Mouse (Mus musculus): ENCODE data around the gene Homer3. TPM values are rescaled to one million over a fixed set of nuclear protein-coding genes. Genes with fewer than 3 reads are reported as not detected.

Gene Homer3
- polyA plus RNA-seq, 1 experiment from 2014 or later = 120 TPM

DNA sequence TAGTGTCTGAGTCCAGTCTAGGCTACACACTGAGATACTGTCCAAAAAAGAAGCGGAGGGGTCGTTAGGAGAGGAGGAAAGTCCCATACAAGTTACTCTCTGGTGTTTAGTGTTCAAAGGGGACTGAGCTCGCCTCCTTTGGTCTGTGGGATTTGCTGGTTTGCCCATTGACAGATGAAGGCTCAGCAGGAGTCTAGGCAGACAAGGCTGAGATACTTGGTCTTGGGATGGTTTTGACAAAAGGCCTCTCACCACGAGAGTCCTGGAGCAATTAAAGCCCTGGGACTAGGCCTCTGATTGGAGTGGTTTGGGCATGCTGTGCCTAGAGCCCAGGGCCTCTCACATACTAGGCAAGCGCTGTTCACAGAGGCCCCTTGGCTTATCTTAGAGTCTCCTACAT lies 14.3 kb upstream of the Homer3 start:
- no peaks in the 10 kb centered on the region for H3K27me3 ChIP-seq (ENCODE audit: poor library complexity, severe bottlenecking)
- WGBS = 40% methylated on average over 5 of the region's 5 CpGs
- no peak for DNase-seq (ENCODE audit: extremely low spot score, low spot score)
- H3K4me3 ChIP-seq = no peak overlapping the region
- H3K9me3 ChIP-seq = no peaks in the 10 kb centered on the region
- H3K36me3 ChIP-seq (replicated peaks) = peaks cover 38% of the 10 kb centered on the region
- H3K4me1 ChIP-seq = peaks cover 41% of the 10 kb centered on the region
- peak overlapping the region; percentile 11; the same call in 1 of the 2 replicates for H3K27ac ChIP-seq

DNA sequence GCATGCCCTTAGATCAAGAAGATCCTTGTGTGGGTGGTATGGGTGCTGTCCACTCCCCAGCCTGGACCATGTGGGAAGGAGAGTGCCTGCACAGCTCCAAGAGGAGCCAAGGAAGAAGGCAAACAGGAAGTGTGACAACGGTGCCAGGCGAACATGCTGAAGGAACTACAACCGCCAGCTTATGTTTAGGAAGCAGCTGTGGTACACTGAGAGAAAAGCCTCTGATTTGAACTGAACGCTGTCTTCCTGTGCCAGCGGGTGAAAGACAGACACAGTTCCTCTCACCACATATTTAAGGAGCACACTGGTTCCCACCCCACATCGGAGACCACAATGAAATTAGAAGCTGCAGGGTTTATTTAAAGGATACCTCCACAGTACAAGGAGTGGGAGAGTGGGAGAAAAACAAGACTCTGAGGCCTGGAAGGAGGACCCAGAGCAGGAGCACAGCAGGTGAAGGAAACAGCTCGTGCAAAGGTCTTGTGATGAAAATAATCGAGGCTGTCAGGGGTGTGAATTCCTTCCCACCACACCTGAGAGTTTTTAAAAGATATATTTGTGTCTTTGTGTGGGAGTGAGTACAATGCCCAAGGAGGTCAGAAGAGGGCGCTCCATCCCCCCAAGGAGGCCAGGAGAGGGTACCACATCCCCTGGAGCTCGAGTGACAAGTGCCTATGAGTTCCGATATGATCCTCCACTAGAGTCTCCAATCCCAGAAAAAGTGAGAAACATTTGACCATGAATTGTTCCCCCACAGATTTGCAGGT lies 13.6 kb upstream of the Homer3 start:
- Histone ChIP-seq H3K36me3 (replicated peaks) (peaks cover 31% of the 10 kb centered on the region), H3K27me3 (ENCODE audit: poor library complexity, severe bottlenecking) (no peaks in the 10 kb centered on the region), H3K4me3 (no peak overlapping the region), H3K27ac (peak overlapping the region; percentile 11), H3K9me3 (no peaks in the 10 kb centered on the region), H3K4me1 (peaks cover 41% of the 10 kb centered on the region)
- DNase-seq (ENCODE audit: extremely low spot score, low spot score) = no peak
- 65% methylated on average over 11 of the region's 11 CpGs for WGBS

DNA sequence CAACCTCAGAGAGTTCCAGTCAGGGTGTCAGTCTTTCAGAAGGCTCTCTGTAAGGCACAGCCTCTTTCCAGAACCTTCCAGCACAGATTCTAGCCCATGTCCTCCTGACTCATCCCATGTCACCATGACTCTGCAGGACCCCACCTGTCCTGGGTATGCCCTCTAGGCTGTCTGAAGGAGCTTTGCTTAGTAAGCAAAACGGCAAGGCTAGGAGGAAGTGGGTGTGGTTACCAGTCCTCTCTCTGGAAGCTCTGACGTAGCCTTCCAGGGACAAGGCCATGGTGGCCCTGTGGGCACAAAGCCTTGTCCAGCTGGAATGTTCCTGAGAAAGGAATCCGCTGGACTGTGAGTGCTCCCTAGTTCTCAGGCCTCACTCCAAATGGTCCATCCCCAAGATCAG lies 9.7 kb upstream of the Homer3 start:
- Histone ChIP-seq H3K9me3 (no peaks in the 10 kb centered on the region), H3K27me3 (ENCODE audit: poor library complexity, severe bottlenecking) (no peaks in the 10 kb centered on the region), H3K36me3 (replicated peaks) (no peaks in the 10 kb centered on the region), H3K27ac (no peak overlapping the region), H3K4me3 (no peak overlapping the region), H3K4me1 (peaks cover 30% of the 10 kb centered on the region)
- WGBS = 61% methylated on average over 3 of the region's 3 CpGs
- DNase-seq (ENCODE audit: extremely low spot score, low spot score) = no peak

DNA sequence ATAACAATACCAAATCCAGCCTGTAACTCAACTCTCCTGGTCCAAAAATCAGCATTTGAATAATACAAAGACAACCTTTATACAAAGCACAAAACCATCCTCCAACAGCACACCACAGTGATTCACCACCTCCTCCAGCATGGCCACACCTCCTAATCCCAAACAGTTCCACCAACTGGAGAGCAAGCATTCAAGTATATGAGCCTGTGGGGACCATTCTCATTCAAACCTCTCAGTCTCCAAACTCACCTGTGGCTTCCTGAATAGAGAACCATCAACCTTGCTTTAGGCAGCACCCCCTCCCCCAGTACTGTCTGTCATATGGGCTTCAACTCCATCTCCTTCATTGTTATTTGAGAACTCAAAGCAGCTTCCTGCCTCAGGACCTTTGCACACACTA lies 8.3 kb upstream of the Homer3 start:
- DNase-seq (ENCODE audit: extremely low spot score, low spot score) = no peak
- Histone ChIP-seq H3K4me3 (no peak overlapping the region), H3K9me3 (no peaks in the 10 kb centered on the region), H3K27ac (no peak overlapping the region), H3K27me3 (ENCODE audit: poor library complexity, severe bottlenecking) (no peaks in the 10 kb centered on the region), H3K4me1 (peaks cover 25% of the 10 kb centered on the region), H3K36me3 (replicated peaks) (no peaks in the 10 kb centered on the region)

DNA sequence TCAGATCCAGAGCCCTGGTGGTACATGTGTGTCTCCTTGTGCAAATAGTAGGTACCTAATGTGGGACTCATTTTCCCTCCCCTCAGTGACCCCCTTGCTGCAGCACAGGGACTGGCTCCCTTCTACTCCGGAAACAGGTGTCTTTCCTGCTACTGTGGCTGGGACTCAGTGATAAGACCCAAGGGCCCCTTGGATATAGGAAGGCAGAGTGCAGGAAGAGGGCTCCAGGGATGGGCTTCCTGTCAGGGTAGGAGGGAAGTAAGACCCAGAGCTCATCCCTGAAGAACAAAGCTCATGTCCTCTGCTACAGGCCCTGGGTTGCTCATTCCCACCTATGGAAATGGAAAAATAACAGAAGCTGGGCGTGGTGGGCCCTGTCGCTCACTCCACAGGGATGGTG lies 6.2 kb upstream of the Homer3 start:
- H3K9me3 ChIP-seq = no peaks in the 10 kb centered on the region
- H3K27ac ChIP-seq = no peak overlapping the region
- no peaks in the 10 kb centered on the region for H3K36me3 ChIP-seq (replicated peaks)
- 87% methylated on average over 3 of the region's 3 CpGs for WGBS
- H3K27me3 ChIP-seq (ENCODE audit: poor library complexity, severe bottlenecking) = no peaks in the 10 kb centered on the region
- peaks cover 32% of the 10 kb centered on the region for H3K4me1 ChIP-seq
- no peak for DNase-seq (ENCODE audit: extremely low spot score, low spot score)
- H3K4me3 ChIP-seq = no peak overlapping the region

DNA sequence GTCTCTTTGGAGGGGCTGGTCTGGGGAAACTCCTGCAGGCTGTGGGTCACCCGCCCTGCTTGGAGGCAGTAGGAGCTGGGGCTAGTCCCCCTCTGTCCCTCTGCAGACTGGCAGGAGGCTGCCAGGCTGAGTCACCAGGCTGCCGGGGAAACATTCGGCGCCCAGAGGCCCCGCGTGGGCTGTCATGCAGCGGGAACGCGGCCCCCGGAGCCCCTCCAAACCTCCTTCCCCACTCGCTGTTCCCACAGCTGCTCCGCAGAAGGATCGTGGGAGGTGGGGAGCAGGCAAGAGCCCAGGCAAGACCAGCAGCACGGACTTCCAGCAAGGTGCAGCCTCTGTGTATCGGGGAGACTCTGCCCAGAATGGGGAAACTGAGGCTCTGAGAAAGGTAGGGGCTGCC lies 4.5 kb upstream of the Homer3 start:
- Histone ChIP-seq H3K9me3 (no peaks in the 10 kb centered on the region), H3K27ac (peak overlapping the region; percentile 72), H3K27me3 (ENCODE audit: poor library complexity, severe bottlenecking) (no peaks in the 10 kb centered on the region), H3K36me3 (replicated peaks) (no peaks in the 10 kb centered on the region), H3K4me3 (0 out of 2 replicates have a peak overlapping the region, but pooled peaks have one; percentile 10), H3K4me1 (peaks cover 39% of the 10 kb centered on the region)
- no peak for DNase-seq (ENCODE audit: extremely low spot score, low spot score)
- 74% methylated on average over 15 of the region's 15 CpGs for WGBS

DNA sequence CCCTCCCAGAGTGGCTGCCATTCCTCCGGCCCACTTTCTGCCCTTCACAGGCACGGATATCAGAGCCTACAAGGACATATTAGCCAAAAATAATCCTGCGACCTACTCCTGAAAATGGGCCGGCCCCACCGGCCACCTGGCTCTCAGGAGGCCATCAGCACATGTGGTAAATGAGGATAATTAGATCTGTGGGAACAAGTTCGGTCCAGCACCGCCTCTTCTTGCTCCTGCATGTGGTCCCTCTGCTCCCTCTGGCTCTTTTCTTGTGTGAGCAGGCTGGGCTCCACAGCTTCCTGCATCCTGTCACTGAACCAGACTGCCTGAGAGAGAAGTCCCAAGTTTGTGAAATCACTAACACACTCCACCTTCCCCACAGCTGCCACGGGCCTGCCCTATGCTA lies 3.4 kb upstream of the Homer3 start:
- Histone ChIP-seq H3K27ac (0 out of 2 replicates have a peak overlapping the region, but pooled peaks have one; percentile 17), H3K36me3 (replicated peaks) (peaks cover under 1% of the 10 kb centered on the region; the same call in 1 of the 2 replicates), H3K9me3 (no peaks in the 10 kb centered on the region), H3K4me3 (no peak overlapping the region), H3K4me1 (peaks cover 50% of the 10 kb centered on the region), H3K27me3 (ENCODE audit: poor library complexity, severe bottlenecking) (no peaks in the 10 kb centered on the region)
- 72% methylated on average over 8 of the region's 8 CpGs for WGBS
- no peak for DNase-seq (ENCODE audit: extremely low spot score, low spot score)

DNA sequence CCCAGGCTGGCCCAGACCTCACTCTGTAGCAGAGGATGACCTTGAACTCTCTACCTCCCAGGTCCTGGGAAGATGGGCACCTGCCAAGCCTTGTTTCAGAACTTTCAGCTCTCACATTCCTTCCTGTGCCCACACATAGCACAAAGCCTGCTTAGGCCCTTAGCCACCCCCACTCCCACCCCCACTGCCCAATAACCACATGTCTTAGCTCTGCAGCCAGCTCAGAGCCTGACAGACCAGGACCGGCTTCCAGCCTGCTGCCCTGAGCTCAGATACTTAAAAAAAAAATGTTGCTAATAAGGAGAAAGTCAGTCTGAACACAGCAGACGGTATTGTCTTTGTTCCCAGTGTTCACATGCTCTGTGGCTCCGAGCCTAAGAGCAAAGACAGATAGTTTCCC lies 1.6 kb upstream of the Homer3 start:
- Histone ChIP-seq H3K4me3 (no peak overlapping the region), H3K9me3 (peaks cover 7% of the 10 kb centered on the region), H3K4me1 (peaks cover 56% of the 10 kb centered on the region), H3K27ac (peak overlapping the region; percentile 63), H3K27me3 (ENCODE audit: poor library complexity, severe bottlenecking) (no peaks in the 10 kb centered on the region), H3K36me3 (replicated peaks) (peaks cover 18% of the 10 kb centered on the region)
- no peak for DNase-seq (ENCODE audit: extremely low spot score, low spot score)
- WGBS = 48% methylated on average over 3 of the region's 3 CpGs

DNA sequence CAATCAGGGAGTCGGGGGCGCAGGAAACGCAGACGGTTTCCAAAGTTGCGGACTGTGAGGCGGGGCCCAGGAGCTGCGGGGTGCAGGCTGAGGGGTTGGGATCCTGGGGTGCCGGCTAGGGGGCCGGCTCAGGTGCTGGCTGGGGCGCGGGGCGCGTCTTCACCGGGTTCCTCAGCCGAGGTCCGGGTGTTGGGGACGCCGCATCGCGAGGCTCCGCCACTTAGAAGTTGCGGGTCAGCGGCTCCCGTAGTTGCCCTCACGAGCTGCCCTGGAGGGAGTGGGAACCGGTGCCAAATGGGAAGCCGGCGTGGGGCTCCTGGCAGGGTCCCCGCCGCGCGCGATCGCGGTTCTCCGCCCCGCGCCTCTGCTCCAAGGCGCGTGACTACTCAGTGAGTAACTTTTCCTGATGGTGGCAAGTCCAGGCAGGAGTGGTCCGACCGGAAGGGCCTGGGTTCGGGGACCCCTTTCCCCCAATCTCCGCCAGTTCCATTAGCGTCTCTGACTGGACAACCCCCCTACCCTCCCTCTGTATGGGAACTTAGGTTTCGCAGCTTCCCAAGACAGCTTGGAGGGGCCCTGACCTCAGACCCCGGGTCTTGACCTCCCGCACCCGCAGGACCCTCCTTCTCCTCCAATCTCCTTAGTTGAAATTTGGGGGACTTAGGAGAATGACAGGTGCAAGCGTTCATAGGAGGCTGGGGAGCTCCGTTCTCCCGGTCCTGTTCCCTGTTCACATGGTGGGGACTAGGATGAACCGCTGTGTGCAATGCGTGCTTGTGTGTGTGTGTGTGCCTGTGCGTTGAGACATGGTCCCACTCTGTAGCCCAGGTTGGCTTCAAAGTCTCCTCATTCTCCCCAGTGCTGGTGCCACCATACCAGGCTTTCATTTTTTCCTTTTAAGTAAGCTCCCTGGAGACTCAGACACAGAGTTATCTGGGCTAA lies 780 bp downstream of the Homer3 start:
- peaks cover 52% of the 10 kb centered on the region for H3K4me1 ChIP-seq
- H3K27me3 ChIP-seq (ENCODE audit: poor library complexity, severe bottlenecking) = no peaks in the 10 kb centered on the region
- H3K36me3 ChIP-seq (replicated peaks) = peaks cover 42% of the 10 kb centered on the region
- WGBS = 1% methylated on average over 55 of the region's 55 CpGs
- peak overlapping the region; percentile 97 for H3K4me3 ChIP-seq
- no peak for DNase-seq (ENCODE audit: extremely low spot score, low spot score)
- H3K9me3 ChIP-seq = peaks cover 18% of the 10 kb centered on the region
- H3K27ac ChIP-seq = peak overlapping the region; percentile 99

DNA sequence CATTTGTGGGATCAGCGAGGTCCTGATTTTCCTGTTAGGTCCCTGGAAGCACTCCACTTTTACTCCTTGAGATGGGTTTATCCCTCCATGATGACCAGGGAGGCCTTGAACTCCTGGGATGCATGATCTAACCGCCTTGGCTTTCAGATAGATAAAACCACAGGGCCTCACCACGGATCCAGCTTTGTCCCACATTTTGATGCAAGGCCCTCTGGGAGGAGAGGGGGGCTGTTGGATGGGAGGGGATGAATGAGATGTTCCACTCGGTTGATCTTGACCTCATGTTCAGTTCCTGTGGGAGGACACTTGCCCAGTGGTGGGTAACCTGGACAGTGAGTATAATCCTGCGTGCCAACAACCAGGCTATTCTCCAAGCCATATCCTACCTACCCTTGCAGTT lies 1.8 kb downstream of the Homer3 start:
- H3K4me3 ChIP-seq = peak overlapping the region; percentile 97
- peaks cover 52% of the 10 kb centered on the region for H3K36me3 ChIP-seq (replicated peaks)
- 87% methylated on average over 5 of the region's 5 CpGs for WGBS
- no peak for DNase-seq (ENCODE audit: extremely low spot score, low spot score)
- no peaks in the 10 kb centered on the region for H3K27me3 ChIP-seq (ENCODE audit: poor library complexity, severe bottlenecking)
- H3K4me1 ChIP-seq = peaks cover 47% of the 10 kb centered on the region
- no peak overlapping the region for H3K27ac ChIP-seq
- H3K9me3 ChIP-seq = peaks cover 18% of the 10 kb centered on the region

DNA sequence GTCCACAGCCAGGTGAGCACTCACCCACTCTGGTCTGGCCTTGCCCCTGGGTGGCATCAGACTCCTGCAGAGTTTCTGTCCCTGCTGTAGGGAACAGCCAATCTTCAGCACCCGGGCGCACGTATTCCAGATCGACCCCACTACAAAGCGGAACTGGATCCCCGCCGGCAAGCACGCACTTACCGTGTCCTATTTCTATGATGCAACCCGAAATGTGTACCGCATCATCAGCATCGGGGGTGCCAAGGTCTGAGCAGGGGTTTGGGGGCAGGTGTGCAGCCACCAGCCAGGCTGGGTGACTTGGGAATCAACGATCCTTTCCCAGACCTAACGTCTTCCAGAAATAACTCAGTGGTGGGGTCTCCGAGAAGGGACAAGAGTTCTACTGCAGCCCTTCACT lies 2.7 kb downstream of the Homer3 start:
- no peak for DNase-seq (ENCODE audit: extremely low spot score, low spot score)
- Histone ChIP-seq H3K9me3 (peaks cover 18% of the 10 kb centered on the region), H3K4me1 (peaks cover 45% of the 10 kb centered on the region), H3K27ac (no peak overlapping the region), H3K36me3 (replicated peaks) (peaks cover 61% of the 10 kb centered on the region), H3K27me3 (ENCODE audit: poor library complexity, severe bottlenecking) (no peaks in the 10 kb centered on the region), H3K4me3 (peak overlapping the region; percentile 0; the same call in 1 of the 2 replicates)
- WGBS = 96% methylated on average over 15 of the region's 15 CpGs

DNA sequence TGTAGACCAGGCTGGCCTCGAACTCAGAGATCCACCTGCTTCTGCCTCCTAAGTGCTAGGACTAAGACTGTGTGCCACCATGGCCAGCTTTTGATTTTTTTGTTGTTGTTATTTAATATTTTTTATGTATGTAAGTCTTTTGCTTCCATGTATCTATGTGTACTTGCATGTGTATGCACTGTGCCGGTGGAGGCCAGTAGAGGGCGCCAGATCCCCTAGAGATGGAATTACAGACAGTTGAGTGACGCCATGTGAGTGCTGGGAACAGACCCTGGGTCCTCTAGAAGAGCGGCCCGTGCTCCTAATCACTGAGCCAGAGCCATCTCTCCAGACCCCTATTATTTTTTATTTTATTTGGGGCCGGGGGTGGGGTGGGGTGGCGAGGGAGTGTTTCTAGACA lies 4.1 kb downstream of the Homer3 start:
- Histone ChIP-seq H3K27ac (no peak overlapping the region), H3K4me3 (no peak overlapping the region), H3K9me3 (peaks cover 18% of the 10 kb centered on the region), H3K36me3 (replicated peaks) (peaks cover 75% of the 10 kb centered on the region), H3K4me1 (peaks cover 32% of the 10 kb centered on the region), H3K27me3 (ENCODE audit: poor library complexity, severe bottlenecking) (no peaks in the 10 kb centered on the region)
- DNase-seq (ENCODE audit: extremely low spot score, low spot score) = no peak
- WGBS = 91% methylated on average over 8 of the region's 8 CpGs

DNA sequence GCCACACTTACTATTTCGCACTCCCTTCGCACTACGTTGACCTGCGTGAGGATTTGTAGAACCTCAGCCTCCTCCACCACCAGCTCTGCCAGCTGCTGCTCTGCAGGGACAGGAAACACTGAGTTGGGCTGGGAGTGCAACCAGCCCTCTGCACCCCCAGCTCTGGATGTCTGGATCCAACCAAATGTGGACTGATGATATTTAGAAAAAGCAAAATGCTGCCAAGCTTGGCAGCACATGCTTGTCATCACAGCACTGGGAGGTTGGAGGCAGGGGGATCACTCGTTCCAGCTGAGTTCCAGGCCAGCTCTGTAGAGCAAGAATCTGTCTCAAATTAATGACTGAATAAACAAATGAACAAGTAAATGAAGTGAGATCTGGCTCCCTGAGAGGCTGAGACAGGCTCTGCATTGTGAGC lies 11.4 kb downstream of the Homer3 start:
- Histone ChIP-seq H3K9me3 (no peaks in the 10 kb centered on the region), H3K4me3 (no peak overlapping the region), H3K27ac (no peak overlapping the region), H3K27me3 (ENCODE audit: poor library complexity, severe bottlenecking) (no peaks in the 10 kb centered on the region), H3K4me1 (no peaks in the 10 kb centered on the region; the same call in 1 of the 2 replicates), H3K36me3 (replicated peaks) (peaks cover 98% of the 10 kb centered on the region)
- DNase-seq (ENCODE audit: extremely low spot score, low spot score) = no peak
- WGBS = 78% methylated on average over 5 of the region's 5 CpGs

Data from forebrain, embryonic 10.5 days (tissue).